Mouse (Mus musculus): ENCODE measurements at regions not wholly inside any gene's neighbourhood (a gene's known extent, or its start where the extent isn't known, plus 50 kb on each side); places are given as distances from the start of the nearest gene placed in this dataset.

DNA sequence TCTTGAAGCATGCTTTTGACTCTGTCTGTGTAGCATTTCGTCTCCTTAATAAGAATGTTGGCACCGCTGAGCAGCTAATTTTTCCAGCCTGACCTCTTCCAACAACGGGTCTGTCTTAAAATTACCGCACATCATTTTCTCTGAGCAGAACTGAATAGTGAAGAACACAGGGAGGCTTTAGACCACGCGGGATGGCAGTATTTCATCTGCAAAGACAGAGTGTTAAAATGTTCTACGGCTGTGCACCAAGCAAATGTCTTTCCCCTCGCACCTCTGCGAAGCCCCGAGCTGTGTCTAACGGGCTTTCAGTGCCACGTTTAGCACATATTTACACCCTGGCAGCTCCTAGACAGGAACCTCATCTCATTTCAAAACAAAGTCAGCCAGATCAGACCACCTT is 75.3 kb upstream of the Exoc4 start:
- Histone ChIP-seq H3K79me2 (ENCODE audit: control insufficient read depth, insufficient read depth) (no peaks in the 10 kb centered on the region), H3K27me3 (ENCODE audit: control insufficient read depth, insufficient read depth, insufficient read length) (peaks cover 7% of the 10 kb centered on the region), H3K4me3 (no peak overlapping the region), H3K36me3 (ENCODE audit: control insufficient read depth, insufficient read depth) (no peaks in the 10 kb centered on the region), H3ac (ENCODE audit: control insufficient read depth, insufficient read length) (no peak overlapping the region), H3K4me2 (ENCODE audit: low read depth) (no peak overlapping the region)
- TF ChIP-seq E2F4 (IDR thresholded peaks at IDR 0.05; ENCODE audit: insufficient read depth), result no peak

DNA sequence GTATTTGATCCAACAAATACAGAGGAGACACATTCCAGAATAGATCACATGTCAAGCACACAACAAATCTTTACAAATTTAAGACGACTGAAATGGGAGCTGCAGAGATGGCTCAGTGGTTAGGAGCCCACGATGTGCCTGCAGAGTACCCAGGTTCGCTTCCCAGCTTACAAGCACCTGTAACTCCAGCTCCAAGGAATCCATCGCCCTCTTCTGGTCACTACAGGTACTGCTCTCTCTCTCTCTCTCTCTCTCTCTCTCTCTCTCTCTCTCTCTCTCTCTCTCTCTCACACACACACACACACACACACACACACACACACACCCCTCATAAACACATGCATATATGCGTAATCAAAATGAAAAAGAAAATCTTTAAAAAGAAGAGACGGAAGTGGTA is 74.3 kb upstream of the Exoc4 start:
- H3K4me2 ChIP-seq (ENCODE audit: low read depth), result no peak overlapping the region
- no peak overlapping the region for H3ac ChIP-seq (ENCODE audit: control insufficient read depth, insufficient read length)
- H3K27me3 ChIP-seq (ENCODE audit: control insufficient read depth, insufficient read depth, insufficient read length), result peaks cover 7% of the 10 kb centered on the region
- no peaks in the 10 kb centered on the region for H3K36me3 ChIP-seq (ENCODE audit: control insufficient read depth, insufficient read depth)
- no peak overlapping the region for H3K4me3 ChIP-seq
- TF ChIP-seq MYOD1 (IDR thresholded peaks at IDR 0.05; ENCODE audit: control insufficient read depth in 1 of 3, insufficient read length in 2 of 3, low read depth in 2 of 3) (no peak), MAX (IDR thresholded peaks at IDR 0.05; ENCODE audit: low read depth) (no peak), CEBPB (IDR thresholded peaks at IDR 0.05; ENCODE audit: insufficient read depth, poor library complexity, severe bottlenecking) (no peak), TCF12 (IDR thresholded peaks at IDR 0.05; ENCODE audit: insufficient read depth, poor library complexity, severe bottlenecking) (no peak), POLR2A (IDR thresholded peaks at IDR 0.05; ENCODE audit: insufficient read length, low read depth) (no peak), E2F4 (IDR thresholded peaks at IDR 0.05; ENCODE audit: insufficient read depth) (no peak), TCF3 (IDR thresholded peaks at IDR 0.05; ENCODE audit: insufficient read length, low read depth) (no peak), SRF (IDR thresholded peaks at IDR 0.05; ENCODE audit: control insufficient read depth, insufficient read length, low read depth) (no peak), USF1 (IDR thresholded peaks at IDR 0.05; ENCODE audit: low read depth) (no peak), MYOG (IDR thresholded peaks at IDR 0.05; ENCODE audit: control insufficient read depth in 1 of 3, insufficient read depth in 1 of 3, insufficient read length in 2 of 3, low read depth in 2 of 3) (no peak), REST (IDR thresholded peaks at IDR 0.05; ENCODE audit: insufficient read depth, insufficient read length) (no peak), POLR2AphosphoS2 (IDR thresholded peaks at IDR 0.05; ENCODE audit: insufficient read length, low read depth) (no peak)
- H3K79me2 ChIP-seq (ENCODE audit: control insufficient read depth, insufficient read depth), result no peaks in the 10 kb centered on the region

DNA sequence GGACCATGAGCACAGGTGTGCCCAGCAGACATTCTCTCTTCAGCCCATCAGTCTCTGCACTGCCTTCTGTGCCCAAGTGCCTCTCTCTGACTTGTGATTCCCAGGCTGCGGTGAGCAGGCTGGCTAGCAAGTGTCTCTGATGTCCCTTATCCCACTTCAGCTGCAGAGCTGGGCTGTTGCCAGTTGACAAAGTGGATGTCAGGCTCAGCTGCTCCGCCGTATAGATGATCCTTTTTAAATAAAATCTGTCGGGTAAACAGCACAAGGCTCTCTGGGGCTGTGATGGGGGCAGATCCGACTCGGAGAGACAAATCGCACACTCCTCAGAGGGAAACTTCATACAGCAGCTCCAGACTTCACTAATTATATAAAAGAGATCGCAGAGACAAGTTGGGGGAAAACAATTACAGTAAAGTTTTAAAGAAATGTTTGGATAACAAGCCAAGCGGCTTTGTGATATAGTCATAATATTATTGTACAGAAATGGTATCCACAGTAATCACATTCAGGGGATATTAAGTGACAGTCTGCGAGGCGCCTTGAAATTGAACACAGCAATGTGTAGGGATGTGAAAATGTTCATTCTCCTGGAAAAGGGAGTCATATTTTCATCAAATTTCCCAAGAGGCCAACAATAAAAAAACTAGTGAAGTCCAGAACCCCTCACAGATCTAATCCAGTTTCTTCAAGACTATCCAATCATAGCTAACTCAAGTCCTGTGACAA is 59.2 kb upstream of the Exoc4 start:
- H3K4me3 ChIP-seq, result no peak overlapping the region
- H3K4me2 ChIP-seq (ENCODE audit: low read depth), result no peak overlapping the region
- TF ChIP-seq CEBPB (IDR thresholded peaks at IDR 0.05; ENCODE audit: insufficient read depth, poor library complexity, severe bottlenecking) (no peak), MYOD1 (IDR thresholded peaks at IDR 0.05; ENCODE audit: control insufficient read depth in 1 of 3, insufficient read length in 2 of 3, low read depth in 2 of 3) (no peak), SRF (IDR thresholded peaks at IDR 0.05; ENCODE audit: control insufficient read depth, insufficient read length, low read depth) (no peak), MYOG (IDR thresholded peaks at IDR 0.05; ENCODE audit: control insufficient read depth in 1 of 3, insufficient read depth in 1 of 3, insufficient read length in 2 of 3, low read depth in 2 of 3) (no peak), TCF12 (IDR thresholded peaks at IDR 0.05; ENCODE audit: insufficient read depth, poor library complexity, severe bottlenecking) (no peak), USF1 (IDR thresholded peaks at IDR 0.05; ENCODE audit: low read depth) (no peak), TCF3 (IDR thresholded peaks at IDR 0.05; ENCODE audit: insufficient read length, low read depth) (no peak), POLR2AphosphoS2 (IDR thresholded peaks at IDR 0.05; ENCODE audit: insufficient read length, low read depth) (no peak), POLR2A (IDR thresholded peaks at IDR 0.05; ENCODE audit: insufficient read length, low read depth) (no peak), REST (IDR thresholded peaks at IDR 0.05; ENCODE audit: insufficient read depth, insufficient read length) (no peak), MAX (IDR thresholded peaks at IDR 0.05; ENCODE audit: low read depth) (no peak), E2F4 (IDR thresholded peaks at IDR 0.05; ENCODE audit: insufficient read depth) (no peak)
- H3ac ChIP-seq (ENCODE audit: control insufficient read depth, insufficient read length), result no peak overlapping the region
- no peaks in the 10 kb centered on the region for H3K36me3 ChIP-seq (ENCODE audit: control insufficient read depth, insufficient read depth)
- peaks cover 16% of the 10 kb centered on the region for H3K27me3 ChIP-seq (ENCODE audit: control insufficient read depth, insufficient read depth, insufficient read length)
- no peaks in the 10 kb centered on the region for H3K79me2 ChIP-seq (ENCODE audit: control insufficient read depth, insufficient read depth)

DNA sequence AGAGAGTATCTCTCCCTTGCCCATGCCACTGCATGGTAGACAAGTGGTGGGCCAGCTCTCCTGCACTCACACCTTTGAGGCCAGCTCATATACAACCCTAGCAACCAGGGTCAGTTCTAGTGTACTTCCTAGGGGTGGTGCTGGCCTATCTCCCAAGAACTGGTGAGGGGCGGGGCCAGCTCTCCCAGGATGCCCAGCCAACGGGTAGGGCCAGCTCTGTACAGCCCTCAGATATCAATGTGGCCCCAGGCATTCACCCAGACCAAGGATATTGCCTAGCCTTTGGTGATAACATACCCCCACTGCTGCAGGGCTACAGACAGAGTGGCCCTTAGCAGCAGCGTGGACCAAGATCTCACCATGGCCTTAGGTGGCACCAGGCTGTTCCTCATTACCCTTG is 55.1 kb upstream of the Exoc4 start:
- Histone ChIP-seq H3ac (ENCODE audit: control insufficient read depth, insufficient read length) (no peak overlapping the region), H3K79me2 (ENCODE audit: control insufficient read depth, insufficient read depth) (no peaks in the 10 kb centered on the region), H3K27me3 (ENCODE audit: control insufficient read depth, insufficient read depth, insufficient read length) (peaks cover 16% of the 10 kb centered on the region), H3K4me3 (no peak overlapping the region), H3K4me2 (ENCODE audit: low read depth) (no peak overlapping the region), H3K36me3 (ENCODE audit: control insufficient read depth, insufficient read depth) (no peaks in the 10 kb centered on the region)
- no peak for TF ChIP-seq POLR2AphosphoS2 (IDR thresholded peaks at IDR 0.05; ENCODE audit: insufficient read length, low read depth)
- TF ChIP-seq CEBPB (IDR thresholded peaks at IDR 0.05; ENCODE audit: insufficient read depth, poor library complexity, severe bottlenecking), result no peak

Data from myocyte (in vitro differentiated cells).